Mouse (Mus musculus) limb, embryonic 12.5 days (tissue): ENCODE data around the gene Nup160. TPM values are rescaled to one million over a fixed set of nuclear protein-coding genes. Genes with fewer than 3 reads are reported as not detected.
A peak's percentile ranks its signal among the peaks of the same experiment; 100 is the strongest.

ENCODE experiments used
- ATAC-seq: fragments of 200-750 bp; cut with Nextera tagmentation; 2 replicates; pipeline ENCODE4 v1.8.0; 2017; ENCODE audit warnings: low read depth, moderate TSS enrichment; ENCODE audit not compliant: insufficient number of reproducible peaks, insufficient read depth, low FRiP score, low TSS enrichment
- H3K27ac ChIP-seq: fragments of 300-500 bp; sonication (generic); 2 replicates; pipeline ENCODE4 v1.5.1; 2016; ENCODE audit warnings: mild to moderate bottlenecking, moderate library complexity
- H3K27me3 ChIP-seq: fragments of 300-500 bp; sonication (generic); 2 replicates; pipeline ENCODE4 v1.6.1; 2016; ENCODE audit warnings: mild to moderate bottlenecking, moderate library complexity
- H3K36me3 ChIP-seq: fragments of 300-500 bp; sonication (generic); 2 replicates; pipeline ENCODE4 v1.6.1; 2016; ENCODE audit warnings: mild to moderate bottlenecking, moderate library complexity
- H3K4me1 ChIP-seq: fragments of 300-500 bp; sonication (generic); replicated peaks from 2 replicates; pipeline ENCODE4 v1.6.1; 2016
- H3K4me2 ChIP-seq: fragments of 300-500 bp; sonication (generic); 2 replicates; pipeline ENCODE4 v1.6.1; 2016; ENCODE audit warnings: mild to moderate bottlenecking, moderate library complexity
- H3K4me3 ChIP-seq: fragments of 300-500 bp; sonication (generic); replicated peaks from 2 replicates; pipeline ENCODE4 v1.5.1; 2016; ENCODE audit warnings: mild to moderate bottlenecking
- H3K9ac ChIP-seq: fragments of 300-500 bp; sonication (generic); replicated peaks from 2 replicates; pipeline ENCODE4 v1.6.1; 2016; ENCODE audit warnings: mild to moderate bottlenecking, moderate library complexity
- H3K9me3 ChIP-seq: fragments of 300-500 bp; sonication (generic); 2 replicates; pipeline ENCODE4 v1.6.1; 2016; ENCODE audit warnings: mild to moderate bottlenecking, moderate library complexity
- WGBS: fragments of 180-500 bp; shearing (Covaris S2); methylation state at CpG from one replicate; pipeline ENCODE4 v1.1.7; 2016; 5-methylcytosine and 5-hydroxymethylcytosine counted together
- polyA plus RNA-seq: library from polyadenylated mRNA; unstranded; fragments of >200 nt; fragmentation: Nextera tagmentation; extraction: Ambion mirVana; gene quantifications from 2 replicates; pipeline ENCODE4 v1.2.1, GENCODE M21; 2016

Gene Nup160
- polyA plus RNA-seq, 1 experiment from 2014 or later = 60.9 TPM

- Histone ChIP-seq H3K27me3 (no peaks in the 10 kb centered on the region; the same call in 1 of the 2 replicates), H3K4me3 (no peak overlapping the region), H3K27ac (peak overlapping the region; percentile 69), H3K4me1 (peaks cover 19% of the 10 kb centered on the region), H3K9me3 (no peaks in the 10 kb centered on the region), H3K36me3 (no peaks in the 10 kb centered on the region), H3K4me2 (peak overlapping the region; percentile 51), H3K9ac (no peak overlapping the region)
- ATAC-seq = 0 out of 2 replicates have a peak, but pooled peaks have one; percentile 29
- WGBS = 25% methylated on average over 11 of the region's 11 CpGs
Observed at GRCm38 (mm10) chr2:90666591-90667387, 10.2 kb upstream of the Nup160 start.

- WGBS = 16% methylated on average over 21 of the region's 21 CpGs
- peak overlapping the region; percentile 69 for H3K27ac ChIP-seq
- no peaks in the 10 kb centered on the region for H3K36me3 ChIP-seq
- H3K4me2 ChIP-seq = peak overlapping the region; percentile 51
- H3K4me1 ChIP-seq = peaks cover 19% of the 10 kb centered on the region
- peak; percentile 71 for ATAC-seq
- H3K27me3 ChIP-seq = no peaks in the 10 kb centered on the region; the same call in 1 of the 2 replicates
- H3K9ac ChIP-seq = 0 out of 2 replicates have a peak overlapping the region, but pooled peaks have one; percentile 27
- peak overlapping the region; percentile 24 for H3K4me3 ChIP-seq
- no peaks in the 10 kb centered on the region for H3K9me3 ChIP-seq
Observed at GRCm38 (mm10) chr2:90667388-90668265, 9.4 kb upstream of the Nup160 start.

GRCm38 (mm10) chr2:90670343-90670742 is 6.7 kb upstream of the Nup160 start:
- Histone ChIP-seq H3K36me3 (no peaks in the 10 kb centered on the region), H3K4me3 (no peak overlapping the region), H3K27ac (no peak overlapping the region), H3K4me2 (no peak overlapping the region), H3K4me1 (peaks cover 19% of the 10 kb centered on the region), H3K9ac (no peak overlapping the region), H3K27me3 (no peaks in the 10 kb centered on the region; the same call in 1 of the 2 replicates), H3K9me3 (no peaks in the 10 kb centered on the region)
- no peak for ATAC-seq
- 92% methylated on average over 6 of the region's 6 CpGs for WGBS

GRCm38 (mm10) chr2:90673339-90673738 is 3.7 kb upstream of the Nup160 start:
- Histone ChIP-seq H3K36me3 (no peaks in the 10 kb centered on the region), H3K27me3 (no peaks in the 10 kb centered on the region), H3K27ac (no peak overlapping the region), H3K9ac (no peak overlapping the region), H3K4me1 (peaks cover under 1% of the 10 kb centered on the region), H3K9me3 (no peaks in the 10 kb centered on the region), H3K4me3 (no peak overlapping the region), H3K4me2 (no peak overlapping the region)
- WGBS = 90% methylated on average over 1 of the region's 1 CpGs
- no peak for ATAC-seq

GRCm38 (mm10) chr2:90674555-90674954 is 2.5 kb upstream of the Nup160 start:
- 91% methylated on average over 2 of the region's 2 CpGs for WGBS
- no peak for ATAC-seq

GRCm38 (mm10) chr2:90675488-90675887 is 1.5 kb upstream of the Nup160 start:
- H3K9ac ChIP-seq = no peak overlapping the region
- H3K36me3 ChIP-seq = no peaks in the 10 kb centered on the region
- WGBS = 91% methylated on average over 2 of the region's 2 CpGs
- H3K27ac ChIP-seq = no peak overlapping the region
- H3K9me3 ChIP-seq = no peaks in the 10 kb centered on the region
- H3K4me3 ChIP-seq = no peak overlapping the region
- H3K4me1 ChIP-seq = peaks cover 11% of the 10 kb centered on the region
- no peaks in the 10 kb centered on the region for H3K27me3 ChIP-seq
- ATAC-seq = no peak
- H3K4me2 ChIP-seq = no peak overlapping the region

More at GRCm38 (mm10) chr2:90674555-90674954, 2.5 kb upstream of the Nup160 start:
- Histone ChIP-seq H3K27ac (no peak overlapping the region), H3K36me3 (no peaks in the 10 kb centered on the region), H3K9me3 (no peaks in the 10 kb centered on the region), H3K9ac (no peak overlapping the region), H3K4me1 (peaks cover 4% of the 10 kb centered on the region), H3K4me2 (no peak overlapping the region), H3K27me3 (no peaks in the 10 kb centered on the region), H3K4me3 (no peak overlapping the region)

GRCm38 (mm10) chr2:90678256-90679060 is 1.4 kb downstream of the Nup160 start:
- Histone ChIP-seq H3K4me1 (peaks cover 14% of the 10 kb centered on the region), H3K27ac (peak overlapping the region; percentile 96), H3K36me3 (peaks cover 16% of the 10 kb centered on the region), H3K4me2 (peak overlapping the region; percentile 85), H3K4me3 (peak overlapping the region; percentile 82), H3K9me3 (no peaks in the 10 kb centered on the region), H3K27me3 (no peaks in the 10 kb centered on the region), H3K9ac (peak overlapping the region; percentile 70)
- 31% methylated on average over 26 of the region's 26 CpGs for WGBS
- peak; percentile 33; the same call in 1 of the 2 replicates for ATAC-seq

- Histone ChIP-seq H3K9me3 (no peaks in the 10 kb centered on the region), H3K4me3 (peak overlapping the region; percentile 82), H3K36me3 (peaks cover 23% of the 10 kb centered on the region), H3K9ac (peak overlapping the region; percentile 84), H3K27me3 (no peaks in the 10 kb centered on the region), H3K4me2 (peak overlapping the region; percentile 85), H3K4me1 (peaks cover 14% of the 10 kb centered on the region), H3K27ac (peak overlapping the region; percentile 96)
- ATAC-seq = peak; percentile 95
- WGBS = under 1% methylated on average over 61 of the region's 63 CpGs
Observed at GRCm38 (mm10) chr2:90679061-90679810, 2.2 kb downstream of the Nup160 start.

- Histone ChIP-seq H3K9me3 (no peaks in the 10 kb centered on the region), H3K27ac (no peak overlapping the region), H3K27me3 (no peaks in the 10 kb centered on the region), H3K4me2 (no peak overlapping the region), H3K4me3 (no peak overlapping the region), H3K36me3 (peaks cover 97% of the 10 kb centered on the region), H3K4me1 (no peaks in the 10 kb centered on the region), H3K9ac (no peak overlapping the region)
- WGBS = 98% methylated on average over 4 of the region's 4 CpGs
- no peak for ATAC-seq
Observed at GRCm38 (mm10) chr2:90700943-90701342, 23.9 kb downstream of the Nup160 start.

- 91% methylated on average over 1 of the region's 1 CpGs for WGBS
- Histone ChIP-seq H3K4me2 (no peak overlapping the region), H3K27ac (no peak overlapping the region), H3K4me1 (no peaks in the 10 kb centered on the region), H3K27me3 (no peaks in the 10 kb centered on the region), H3K9ac (no peak overlapping the region), H3K9me3 (no peaks in the 10 kb centered on the region), H3K36me3 (peaks cover 95% of the 10 kb centered on the region), H3K4me3 (no peak overlapping the region)
- ATAC-seq = no peak
Observed at GRCm38 (mm10) chr2:90708548-90708947, 31.5 kb downstream of the Nup160 start.
